Mouse (Mus musculus) embryonic facial prominence, embryonic 13.5 days (tissue): ENCODE results near the gene Tmem145. TPM values are rescaled to one million over a fixed set of nuclear protein-coding genes. Genes with fewer than 3 reads are reported as not detected.

Experiments used
- ATAC-seq: fragments of 200-750 bp; cut with Nextera tagmentation; 2 replicates; pipeline ENCODE4 v1.8.0; 2017; ENCODE audit warnings: low read depth; ENCODE audit not compliant: insufficient number of reproducible peaks, insufficient read depth, low FRiP score, low TSS enrichment
- H3K27ac ChIP-seq: fragments of 300-500 bp; sonication (generic); 2 replicates; pipeline ENCODE4 v1.5.1; 2015; ENCODE audit warnings: moderate library complexity, mild to moderate bottlenecking, inconsistent platforms
- H3K27me3 ChIP-seq: fragments of 300-500 bp; sonication (generic); 2 replicates; pipeline ENCODE4 v1.6.1; 2015; ENCODE audit warnings: mild to moderate bottlenecking, inconsistent platforms
- H3K36me3 ChIP-seq: fragments of 300-500 bp; sonication (generic); 2 replicates; pipeline ENCODE4 v1.6.1; 2015; ENCODE audit warnings: mild to moderate bottlenecking, inconsistent platforms
- H3K4me1 ChIP-seq: fragments of 300-500 bp; sonication (generic); 2 replicates; pipeline ENCODE4 v1.6.1; 2015; ENCODE audit warnings: inconsistent platforms
- H3K4me2 ChIP-seq: fragments of 300-500 bp; sonication (generic); 2 replicates; pipeline ENCODE4 v1.6.1; 2015; ENCODE audit warnings: moderate library complexity, mild to moderate bottlenecking, inconsistent platforms
- H3K4me3 ChIP-seq: fragments of 300-500 bp; sonication (generic); 2 replicates; pipeline ENCODE4 v1.5.1; 2015; ENCODE audit warnings: mild to moderate bottlenecking, inconsistent platforms
- H3K9ac ChIP-seq: fragments of 300-500 bp; sonication (generic); 2 replicates; pipeline ENCODE4 v1.6.1; 2015; ENCODE audit warnings: mild to moderate bottlenecking, inconsistent platforms
- H3K9me3 ChIP-seq: fragments of 300-500 bp; sonication (generic); 2 replicates; pipeline ENCODE4 v1.6.1; 2016; ENCODE audit warnings: inconsistent platforms
- WGBS: fragments of 180-500 bp; shearing (Covaris S2); methylation state at CpG from one replicate; pipeline ENCODE4 v1.1.7; 2015; ENCODE audit warnings: mixed read lengths; 5-methylcytosine and 5-hydroxymethylcytosine counted together
- polyA plus RNA-seq: library from polyadenylated mRNA; unstranded; fragments of >200 nt; fragmentation: Nextera tagmentation; extraction: Ambion mirVana; gene quantifications from 2 replicates; pipeline ENCODE4 v1.2.1, GENCODE M21; 2015

Gene Tmem145
- polyA plus RNA-seq, 1 experiment from 2014 or later: 2.5 TPM

DNA sequence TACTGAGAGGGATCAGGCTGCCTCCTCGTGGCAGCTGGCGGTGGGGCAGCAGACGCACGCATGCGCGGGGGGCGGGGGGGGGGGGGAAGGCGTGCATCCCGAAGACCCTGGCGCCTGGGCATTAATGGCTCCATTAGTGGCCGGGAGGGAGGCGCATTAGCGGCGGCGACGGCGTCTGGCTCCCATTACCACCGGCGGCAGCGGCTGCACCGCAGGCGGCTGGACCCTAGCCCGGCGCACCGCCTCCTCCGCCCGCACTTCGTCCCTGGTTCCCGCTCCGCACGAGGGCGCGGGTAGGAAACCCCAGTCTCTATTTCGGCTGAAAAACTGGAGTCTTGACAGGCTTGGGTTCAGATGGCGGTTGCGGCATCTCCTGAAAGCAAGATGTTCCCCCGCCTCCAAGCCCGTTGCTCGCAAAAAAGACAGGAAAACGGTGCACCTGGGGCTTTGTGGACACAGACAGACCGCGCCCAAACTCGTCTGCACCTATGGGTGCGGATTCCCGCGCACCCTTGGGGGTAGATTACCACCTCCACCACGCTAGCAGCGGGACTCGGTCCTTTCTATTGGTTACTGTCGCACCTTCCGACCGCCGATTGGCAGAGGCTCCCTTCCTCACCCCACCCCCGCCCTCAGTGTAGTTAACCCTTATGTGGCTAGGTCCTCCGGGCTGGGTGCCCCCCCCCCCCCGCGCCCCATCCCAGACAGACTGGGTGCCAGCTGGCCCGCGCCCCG lies 27.4 kb upstream of the Tmem145 start:
- Histone ChIP-seq H3K36me3 (peaks cover 11% of the 10 kb centered on the region), H3K9ac (peak overlapping the region; percentile 78), H3K4me1 (peaks cover 71% of the 10 kb centered on the region), H3K4me3 (peak overlapping the region; percentile 85), H3K9me3 (no peaks in the 10 kb centered on the region), H3K27ac (peak overlapping the region; percentile 100), H3K27me3 (no peaks in the 10 kb centered on the region), H3K4me2 (peak overlapping the region; percentile 92)
- 1% methylated on average over 58 of the region's 60 CpGs for WGBS
- ATAC-seq: peak; percentile 48

DNA sequence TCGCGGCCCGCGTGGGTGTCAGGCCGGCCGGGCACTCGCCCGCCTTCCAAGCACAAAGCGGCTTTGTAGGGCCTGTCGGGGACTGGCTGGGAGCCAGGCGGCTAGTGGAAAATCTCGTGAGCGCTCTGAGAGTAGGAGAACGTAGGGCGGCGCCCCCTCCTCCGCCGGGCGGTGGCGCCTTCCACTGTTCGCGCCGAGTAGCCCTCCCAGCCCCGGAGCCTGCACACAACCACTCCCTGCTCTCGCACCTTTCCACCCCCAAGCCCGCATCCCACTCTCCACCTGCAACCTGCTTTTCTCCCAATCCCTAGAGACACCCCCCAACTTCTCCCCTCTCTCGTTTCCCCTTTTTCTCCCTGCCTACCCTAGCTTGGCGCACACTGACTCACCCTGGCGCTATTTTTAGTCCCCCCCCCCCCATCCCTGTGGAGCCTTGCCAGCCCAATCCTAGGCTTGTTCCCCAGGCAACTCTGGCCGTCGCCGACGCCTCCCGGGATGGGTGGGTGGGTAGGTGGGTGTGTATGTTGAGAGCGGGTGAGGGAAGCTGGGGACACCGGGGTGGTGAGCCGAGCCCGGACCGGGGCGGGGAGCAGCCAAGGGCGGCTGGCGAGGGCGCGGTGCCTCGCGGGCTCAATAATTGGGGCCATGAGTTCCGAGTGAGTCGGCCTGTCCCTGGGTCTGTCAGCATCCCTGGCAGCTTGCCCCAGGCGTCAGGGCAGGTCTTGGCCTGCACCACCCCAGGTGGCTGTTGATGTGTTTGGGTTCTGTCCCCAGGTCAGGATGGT lies 26.6 kb upstream of the Tmem145 start:
- WGBS: under 1% methylated on average over 48 of the region's 49 CpGs
- Histone ChIP-seq H3K9ac (peak overlapping the region; percentile 78), H3K4me1 (peaks cover 71% of the 10 kb centered on the region), H3K9me3 (no peaks in the 10 kb centered on the region), H3K4me2 (peak overlapping the region; percentile 92), H3K36me3 (peaks cover 3% of the 10 kb centered on the region), H3K4me3 (peak overlapping the region; percentile 85), H3K27ac (peak overlapping the region; percentile 100), H3K27me3 (no peaks in the 10 kb centered on the region)
- ATAC-seq: peak; percentile 12

DNA sequence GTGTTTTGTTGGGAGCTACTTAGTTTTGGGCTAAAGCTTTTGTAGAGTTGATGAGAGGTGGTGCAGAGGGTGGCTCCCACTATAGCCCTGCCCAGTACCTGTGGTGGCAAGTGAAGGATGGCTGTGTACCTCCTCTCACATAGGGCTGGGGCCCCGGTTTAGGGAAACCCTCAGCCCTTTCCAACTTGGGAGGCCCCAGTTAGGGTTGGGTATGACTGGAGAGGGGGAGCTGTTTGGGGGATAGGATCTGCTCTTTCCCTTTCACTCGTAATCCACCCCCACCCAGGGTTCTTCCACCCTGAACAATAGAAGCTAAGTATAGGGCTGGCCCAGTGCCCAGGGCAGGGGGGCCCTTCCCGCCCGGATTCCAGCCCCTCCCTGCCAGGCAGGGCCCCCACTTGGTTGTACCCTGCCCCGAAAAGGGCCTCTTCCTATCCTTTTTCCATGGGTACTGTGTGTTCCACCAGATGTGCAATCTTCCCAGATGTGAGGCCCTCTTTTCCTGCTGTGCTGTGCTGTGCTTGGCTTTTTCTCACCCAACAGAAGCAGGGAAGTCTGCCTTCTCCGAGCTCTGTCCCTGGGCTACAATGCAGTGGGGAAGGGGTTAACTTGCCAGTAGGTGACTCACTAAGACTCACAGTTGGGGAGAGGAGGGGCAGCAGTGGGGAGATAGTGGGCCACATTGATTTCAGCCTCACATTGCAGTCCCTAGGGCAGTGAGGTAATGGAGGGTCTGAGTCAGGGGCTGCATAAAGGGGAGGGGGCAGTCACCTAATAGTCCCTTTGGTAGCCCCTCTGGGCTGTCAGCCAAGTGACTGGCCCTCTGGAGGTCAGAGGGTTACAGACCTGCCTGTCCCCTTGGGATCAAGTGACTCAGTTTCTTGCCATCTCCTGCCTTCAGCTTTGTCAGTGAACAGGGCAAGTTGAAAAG lies 25.8 kb upstream of the Tmem145 start:
- under 1% methylated on average over 6 of the region's 6 CpGs for WGBS
- Histone ChIP-seq H3K9ac (peak overlapping the region; percentile 78), H3K9me3 (no peaks in the 10 kb centered on the region), H3K4me1 (peaks cover 71% of the 10 kb centered on the region), H3K27ac (peak overlapping the region; percentile 100), H3K4me2 (peak overlapping the region; percentile 92), H3K36me3 (peaks cover 10% of the 10 kb centered on the region), H3K27me3 (no peaks in the 10 kb centered on the region), H3K4me3 (peak overlapping the region; percentile 85)
- peak; percentile 62 for ATAC-seq

DNA sequence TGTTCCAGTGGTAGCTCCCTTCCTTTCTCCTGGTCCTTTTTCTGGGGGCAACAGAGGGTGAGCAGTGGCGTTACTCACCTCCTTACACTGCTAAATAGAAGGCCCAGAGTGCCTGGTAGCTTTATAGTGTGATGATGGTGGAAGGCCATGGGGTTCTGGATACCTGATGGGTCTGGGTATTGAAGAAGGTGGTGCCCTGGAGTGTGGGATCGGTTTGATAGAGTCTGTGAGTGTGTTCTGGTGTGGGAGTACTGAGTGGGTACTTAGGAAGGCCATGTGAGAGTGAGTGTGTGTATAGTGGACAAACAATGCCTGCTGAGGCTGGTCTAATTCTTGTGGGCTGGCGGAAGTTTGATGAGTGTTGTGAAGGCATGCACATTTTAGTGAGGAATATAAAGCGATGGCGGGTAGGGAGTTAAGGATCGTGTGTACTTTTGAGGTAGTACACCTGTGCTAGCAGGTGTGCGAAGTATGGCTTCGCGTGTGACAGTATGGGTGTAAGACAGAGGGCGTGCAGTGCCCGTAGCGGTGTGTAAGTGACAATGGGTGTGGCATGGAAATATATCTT lies 24.7 kb upstream of the Tmem145 start:
- peak overlapping the region; percentile 92 for H3K4me2 ChIP-seq
- no peak for ATAC-seq
- H3K36me3 ChIP-seq: peaks cover 19% of the 10 kb centered on the region
- no peaks in the 10 kb centered on the region for H3K9me3 ChIP-seq
- H3K9ac ChIP-seq: peak overlapping the region; percentile 78
- H3K27ac ChIP-seq: peak overlapping the region; percentile 100
- peak overlapping the region; percentile 85 for H3K4me3 ChIP-seq
- peaks cover 66% of the 10 kb centered on the region for H3K4me1 ChIP-seq
- no peaks in the 10 kb centered on the region for H3K27me3 ChIP-seq
- 22% methylated on average over 12 of the region's 12 CpGs for WGBS

- Histone ChIP-seq H3K36me3 (peaks cover 26% of the 10 kb centered on the region), H3K4me2 (peak overlapping the region; percentile 92), H3K9me3 (no peaks in the 10 kb centered on the region), H3K4me3 (peak overlapping the region; percentile 85), H3K4me1 (peaks cover 59% of the 10 kb centered on the region), H3K27ac (peak overlapping the region; percentile 100), H3K27me3 (no peaks in the 10 kb centered on the region), H3K9ac (peak overlapping the region; percentile 89)
- 1% methylated on average over 67 of the region's 108 CpGs for WGBS
- peak; percentile 71 for ATAC-seq
Measured at GRCm38 (mm10) chr7:25281734-25282601, 23.9 kb upstream of the Tmem145 start.

DNA sequence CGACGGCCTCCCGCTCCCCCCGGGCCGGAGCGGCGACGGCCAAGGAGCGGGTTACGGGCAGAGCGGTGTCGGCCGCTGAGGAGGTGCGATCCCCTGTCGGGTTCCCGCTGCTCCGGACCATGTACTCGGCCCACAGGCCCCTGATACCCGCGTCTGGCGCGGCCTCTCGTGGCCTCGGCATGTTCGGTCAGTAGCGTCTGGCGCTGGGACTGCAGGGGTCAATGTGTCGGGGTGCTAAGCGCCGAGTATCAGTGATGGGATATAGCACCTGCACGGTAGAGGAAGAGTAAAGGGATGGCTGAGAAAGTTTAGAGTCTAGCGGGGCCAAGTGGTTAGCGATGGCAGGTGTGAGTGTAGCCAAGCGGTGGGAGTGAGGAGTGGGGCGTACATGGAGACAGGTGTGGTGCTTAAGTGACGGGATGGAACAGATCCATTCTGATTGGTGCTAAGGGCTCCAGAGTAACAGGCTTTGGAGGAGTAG lies 23.1 kb upstream of the Tmem145 start:
- Histone ChIP-seq H3K4me1 (peaks cover 51% of the 10 kb centered on the region), H3K36me3 (peaks cover 34% of the 10 kb centered on the region), H3K4me3 (peak overlapping the region; percentile 85), H3K27ac (peak overlapping the region; percentile 100), H3K4me2 (peak overlapping the region; percentile 92), H3K9me3 (no peaks in the 10 kb centered on the region), H3K27me3 (no peaks in the 10 kb centered on the region), H3K9ac (peak overlapping the region; percentile 89)
- under 1% methylated on average over 34 of the region's 36 CpGs for WGBS
- ATAC-seq: no peak

DNA sequence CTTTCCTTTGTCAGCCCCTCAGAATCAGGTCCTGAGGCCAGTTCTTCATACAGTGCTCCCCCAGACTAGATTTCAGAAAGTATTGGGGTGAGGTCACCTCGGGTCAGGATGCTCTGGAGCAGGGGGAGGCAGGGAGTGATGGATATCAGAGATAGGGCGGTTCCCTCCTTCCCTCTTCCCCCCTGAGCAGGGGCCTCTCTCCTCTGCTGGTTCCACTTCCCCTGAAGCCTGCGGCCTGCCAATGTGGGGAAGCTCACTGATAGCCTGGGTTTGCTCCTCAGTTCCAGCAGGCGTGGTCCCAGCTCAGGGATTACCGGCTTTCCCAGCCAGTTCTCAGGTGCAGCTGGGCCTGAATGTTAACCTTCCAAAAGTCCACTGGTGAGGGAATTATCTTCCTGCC lies 22.3 kb upstream of the Tmem145 start:
- WGBS: 2% methylated on average over 5 of the region's 5 CpGs
- Histone ChIP-seq H3K4me2 (peak overlapping the region; percentile 92), H3K4me1 (peaks cover 48% of the 10 kb centered on the region), H3K4me3 (peak overlapping the region; percentile 85), H3K36me3 (peaks cover 43% of the 10 kb centered on the region), H3K9ac (peak overlapping the region; percentile 89), H3K27ac (peak overlapping the region; percentile 100), H3K9me3 (no peaks in the 10 kb centered on the region), H3K27me3 (no peaks in the 10 kb centered on the region)
- ATAC-seq: no peak

DNA sequence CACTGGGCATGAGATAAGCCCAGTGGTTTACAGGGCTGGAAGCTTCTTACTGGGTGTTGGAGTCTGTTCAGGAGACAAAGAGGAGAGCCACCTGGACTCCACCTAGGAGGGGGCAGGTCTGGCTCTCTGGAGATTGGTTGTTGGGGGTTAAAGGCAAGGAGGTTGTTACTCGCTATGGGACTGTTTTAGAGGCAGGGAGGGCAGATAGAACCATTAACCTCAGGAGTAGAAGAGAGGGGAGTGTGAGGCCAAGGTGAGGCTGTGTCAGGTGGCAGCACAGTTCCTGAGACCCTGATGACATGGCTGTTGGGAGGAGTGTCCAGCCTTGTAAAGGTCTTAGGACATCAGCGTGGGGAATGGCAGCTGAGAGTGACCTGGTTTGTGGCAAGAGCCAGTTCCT lies 21.7 kb upstream of the Tmem145 start:
- WGBS: 69% methylated on average over 2 of the region's 2 CpGs
- no peak for ATAC-seq
- H3K27ac ChIP-seq: peak overlapping the region; percentile 100; the same call in 1 of the 2 replicates
- peak overlapping the region; percentile 89 for H3K9ac ChIP-seq
- H3K4me2 ChIP-seq: peak overlapping the region; percentile 92
- no peaks in the 10 kb centered on the region for H3K9me3 ChIP-seq
- peaks cover 48% of the 10 kb centered on the region for H3K36me3 ChIP-seq
- peaks cover 48% of the 10 kb centered on the region for H3K4me1 ChIP-seq
- peak overlapping the region; percentile 85 for H3K4me3 ChIP-seq
- H3K27me3 ChIP-seq: no peaks in the 10 kb centered on the region

- H3K4me1 ChIP-seq: peaks cover 45% of the 10 kb centered on the region
- peak overlapping the region; percentile 89 for H3K9ac ChIP-seq
- H3K27me3 ChIP-seq: no peaks in the 10 kb centered on the region
- 0 out of 2 replicates have a peak overlapping the region, but pooled peaks have one; percentile 85 for H3K4me3 ChIP-seq
- no peak for ATAC-seq
- H3K4me2 ChIP-seq: peak overlapping the region; percentile 92
- H3K36me3 ChIP-seq: peaks cover 54% of the 10 kb centered on the region
- no peaks in the 10 kb centered on the region for H3K9me3 ChIP-seq
- H3K27ac ChIP-seq: no peak overlapping the region
- 69% methylated on average over 5 of the region's 5 CpGs for WGBS
Measured at GRCm38 (mm10) chr7:25284766-25285165, 21.1 kb upstream of the Tmem145 start.
